Mouse (Mus musculus): ENCODE results near the gene Steap4.
"Not testable (repeated sequence)": the region's sequence is repeated elsewhere in the genome, so short reads cannot be mapped to it uniquely, and the experiment has no call there.

Gene Steap4

GRCm38 (mm10) chr5:7960176-7960575 is at the start of gene Steap4:
Gene Steap4 (plus strand): TSS chr5:7960457.
- no peak for DNase-seq (ENCODE audit: low read depth, low spot score)

- DNase-seq (ENCODE audit: low read depth, low spot score) = no peak
Observed at GRCm38 (mm10) chr5:7911975-7912374, 48.3 kb upstream of the Steap4 start.

GRCm38 (mm10) chr5:7917501-7918295 is 42.6 kb upstream of the Steap4 start:
- DNase-seq (ENCODE audit: low read depth, low spot score) = no peak

GRCm38 (mm10) chr5:7918296-7918579 is 42.0 kb upstream of the Steap4 start:
- DNase-seq (ENCODE audit: low read depth, low spot score) = no peak

GRCm38 (mm10) chr5:7919681-7920080 is 40.6 kb upstream of the Steap4 start:
- no peak for DNase-seq (ENCODE audit: low read depth, low spot score)

- DNase-seq (ENCODE audit: low read depth, low spot score) = no peak
Observed at GRCm38 (mm10) chr5:7922751-7923150, 37.5 kb upstream of the Steap4 start.

GRCm38 (mm10) chr5:7923666-7924065 is 36.6 kb upstream of the Steap4 start:
- no peak for DNase-seq (ENCODE audit: low read depth, low spot score)

GRCm38 (mm10) chr5:7932234-7933221 is 27.7 kb upstream of the Steap4 start:
- no peak for DNase-seq (ENCODE audit: low read depth, low spot score)

GRCm38 (mm10) chr5:7933495-7933894 is 26.8 kb upstream of the Steap4 start:
- not testable (repeated sequence) for DNase-seq (ENCODE audit: low read depth, low spot score)

- DNase-seq (ENCODE audit: low read depth, low spot score) = no peak
Observed at GRCm38 (mm10) chr5:7933933-7934675, 26.2 kb upstream of the Steap4 start.

GRCm38 (mm10) chr5:7954838-7955237 is 5.4 kb upstream of the Steap4 start:
- DNase-seq (ENCODE audit: low read depth, low spot score) = no peak

- DNase-seq (ENCODE audit: low read depth, low spot score) = no peak
Observed at GRCm38 (mm10) chr5:7955371-7955966, 4.8 kb upstream of the Steap4 start.

GRCm38 (mm10) chr5:7958061-7958460 is 2.2 kb upstream of the Steap4 start:
- no peak for DNase-seq (ENCODE audit: low read depth, low spot score)

GRCm38 (mm10) chr5:7959286-7959685 is 971 bp upstream of the Steap4 start:
- DNase-seq (ENCODE audit: low read depth, low spot score) = no peak

GRCm38 (mm10) chr5:7961113-7961512 is 856 bp downstream of the Steap4 start:
- no peak for DNase-seq (ENCODE audit: low read depth, low spot score)

GRCm38 (mm10) chr5:7965281-7965680 is 5.0 kb downstream of the Steap4 start:
- DNase-seq (ENCODE audit: low read depth, low spot score) = peak; percentile 5

- DNase-seq (ENCODE audit: low read depth, low spot score) = no peak
Observed at GRCm38 (mm10) chr5:7968152-7968551, 7.9 kb downstream of the Steap4 start.

- DNase-seq (ENCODE audit: low read depth, low spot score) = no peak
Observed at GRCm38 (mm10) chr5:7972266-7972665, 12.0 kb downstream of the Steap4 start.

GRCm38 (mm10) chr5:7974522-7975197 is 14.4 kb downstream of the Steap4 start:
- no peak for DNase-seq (ENCODE audit: low read depth, low spot score)

- DNase-seq (ENCODE audit: low read depth, low spot score) = no peak
Observed at GRCm38 (mm10) chr5:7980586-7980985, 20.3 kb downstream of the Steap4 start.

GRCm38 (mm10) chr5:7987962-7988361 is 27.7 kb downstream of the Steap4 start:
- no peak for DNase-seq (ENCODE audit: low read depth, low spot score)

All from CD4-positive helper T cell, adult 2 months (primary cell).